Mouse (Mus musculus) spleen, adult 10 weeks (tissue): ENCODE data around the gene Olfr765. TPM values are rescaled to one million over a fixed set of nuclear protein-coding genes. Genes with fewer than 3 reads are reported as not detected.

Experiments
- polyA plus RNA-seq: library from polyadenylated mRNA; stranded (reverse); fragments of 350-450 nt; fragmentation: Illumina TruSeq; extraction: RNeasy Lipid Tissue Mini Kit (QIAGEN cat#74804); gene quantifications from one replicate; pipeline ENCODE4 v1.2.3, GENCODE M21; 2015; ENCODE audit warnings: low replicate concordance; ENCODE audit not compliant: insufficient read depth

Gene Olfr765
- not detected for polyA plus RNA-seq

DNA sequence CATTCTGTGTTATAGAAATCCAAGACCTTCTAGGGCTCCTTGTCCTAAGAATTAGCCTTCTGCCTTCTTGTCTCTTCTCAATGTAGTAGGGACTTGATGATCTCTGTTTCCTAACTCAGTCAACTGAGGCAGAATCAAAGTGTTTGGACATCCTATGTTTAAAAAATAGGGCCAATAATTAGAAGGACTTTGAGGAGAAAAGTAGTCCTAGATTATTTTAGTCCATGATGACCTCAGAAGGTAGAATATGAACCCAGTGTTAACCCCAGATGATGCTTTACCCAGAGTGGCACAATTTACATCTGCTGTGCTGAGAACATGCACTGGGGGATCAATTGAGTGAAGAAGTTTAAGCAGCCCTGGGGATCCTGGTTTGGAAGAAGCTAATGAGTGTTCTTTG lies at the start of gene Olfr765:
Gene Olfr765, minus strand, starts transcription at position 101 of the 400 bp plus-strand sequence.

DNA sequence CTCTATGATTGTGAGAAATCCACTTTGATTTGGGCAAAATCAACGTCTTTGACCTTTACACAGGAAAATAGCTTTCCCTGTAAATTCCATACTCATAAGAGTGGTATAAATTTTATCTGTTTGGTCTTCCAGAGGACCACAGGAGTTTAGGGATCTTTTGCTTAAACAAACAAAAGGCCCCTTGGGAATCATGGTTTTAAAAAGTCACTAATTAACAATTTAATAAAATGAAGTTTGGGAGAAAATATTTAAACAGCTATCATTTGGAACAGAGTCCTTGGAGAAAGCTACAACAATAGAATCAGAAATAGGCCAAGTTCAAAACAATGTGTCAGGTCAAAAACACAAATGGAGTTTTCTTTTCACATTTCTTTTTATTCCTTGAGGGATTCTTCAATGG lies 49.5 kb upstream of the Olfr765 start, which contains the start of gene Olfr768:
Gene Olfr768, minus strand, starts transcription at position 101 of the 400 bp plus-strand sequence.

DNA sequence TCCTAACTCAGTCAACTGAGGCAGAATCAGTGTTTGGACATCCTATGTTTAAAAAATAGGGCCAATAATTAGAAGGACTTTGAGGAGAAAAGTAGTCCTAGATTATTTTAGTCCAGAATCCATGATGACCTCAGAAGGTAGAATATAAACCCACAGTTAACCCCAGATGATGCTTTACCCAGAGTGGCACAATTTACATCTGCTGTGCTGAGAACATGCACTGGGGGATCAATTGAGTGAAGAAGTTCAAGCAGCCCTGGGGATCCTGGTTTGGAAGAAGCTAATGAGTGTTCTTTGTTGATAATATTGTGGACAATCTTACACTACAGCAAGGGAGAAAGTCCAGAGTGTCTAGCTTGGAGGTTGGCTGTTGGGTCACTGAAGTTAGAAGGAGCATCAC lies 33.0 kb upstream of the Olfr765 start, which contains the start of gene Olfr767:
Gene Olfr767, minus strand, starts transcription at position 101 of the 400 bp plus-strand sequence.

DNA sequence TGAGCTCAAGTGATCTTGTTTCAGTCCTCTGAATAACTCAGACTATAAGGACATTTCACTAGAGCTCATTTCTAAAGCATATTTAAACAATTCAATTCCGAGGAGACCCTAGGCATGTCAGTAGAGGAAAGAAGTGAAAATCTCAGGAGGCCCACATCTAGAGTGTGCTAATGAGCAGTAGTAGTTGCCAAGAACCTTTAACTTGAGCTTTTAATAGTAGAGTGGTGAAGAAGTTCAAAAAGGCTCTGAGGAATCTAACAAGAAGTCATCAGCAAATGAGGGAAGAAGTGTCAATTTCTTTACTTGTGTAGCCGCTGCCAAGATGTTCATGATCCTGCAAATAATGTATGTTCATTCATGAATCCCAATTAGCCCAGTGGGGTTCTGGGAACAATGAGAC lies 19.1 kb upstream of the Olfr765 start, which contains the start of gene Olfr766-ps1:
Gene Olfr766-ps1, minus strand, starts transcription at position 101 of the 400 bp plus-strand sequence.

GRCm38 (mm10) chr10:129039796-129040195 lies 10.0 kb downstream of the Olfr765 start, which contains the start of gene Olfr764-ps1:
Olfr764-ps1 (minus strand) TSS chr10:129039896.

DNA sequence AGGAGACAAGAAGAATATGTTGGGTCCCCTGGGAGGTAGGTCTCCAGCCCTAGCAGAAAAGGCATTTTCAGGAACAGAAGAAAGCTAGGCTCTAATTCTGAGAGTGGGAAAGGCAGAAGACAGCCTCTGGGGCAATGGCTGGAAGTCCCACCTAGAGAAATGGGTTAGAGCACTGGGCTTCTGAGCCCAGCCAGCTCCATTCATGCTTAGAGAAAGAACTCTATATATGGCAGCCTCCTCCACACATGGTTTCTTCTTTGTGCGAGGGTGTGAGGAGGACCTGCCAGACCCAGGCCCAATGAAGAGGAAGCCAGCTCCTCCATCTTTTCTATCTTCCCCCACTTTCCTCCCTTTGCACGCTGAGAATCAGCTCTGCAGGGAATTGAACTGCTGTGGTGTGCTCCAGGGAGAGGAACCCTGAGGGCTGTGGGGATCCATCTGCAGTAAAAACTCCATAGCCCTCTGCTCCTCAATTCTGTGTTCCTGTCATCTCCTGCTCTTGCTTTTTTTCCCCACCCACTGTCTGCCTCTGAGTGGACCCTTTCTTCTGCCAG lies 39.4 kb downstream of the Olfr765 start, which contains the start of gene Olfr763:
Gene Olfr763, plus strand, starts transcription at position 504 of the 554 bp plus-strand sequence.

Other genes starting within 250 kb of the Olfr765 start
- 63.9 TPM for gene Dnajc14, start 245.9 kb downstream of the Olfr765 start, polyA plus RNA-seq
- 10.7 TPM for gene Tmem198b, start 245.6 kb downstream of the Olfr765 start, polyA plus RNA-seq
- 193 TPM for gene Sarnp, start 232.7 kb downstream of the Olfr765 start, polyA plus RNA-seq
- gene Ormdl2, start 228.4 kb downstream of the Olfr765 start, polyA plus RNA-seq: 55.9 TPM
- gene Gdf11, start 158.3 kb downstream of the Olfr765 start, polyA plus RNA-seq: 20.5 TPM
- 133 TPM for gene Cd63, start 149.0 kb downstream of the Olfr765 start, polyA plus RNA-seq
- gene Rdh5, start 127.1 kb downstream of the Olfr765 start, polyA plus RNA-seq: 10.6 TPM
- 64.2 TPM for gene Bloc1s1, start 126.0 kb downstream of the Olfr765 start, polyA plus RNA-seq
- 1.9 TPM for gene Itga7, start 116.2 kb downstream of the Olfr765 start, polyA plus RNA-seq
- gene Mettl7b, start 89.0 kb downstream of the Olfr765 start, polyA plus RNA-seq: not detected
- gene Olfr9, start 60.6 kb downstream of the Olfr765 start, polyA plus RNA-seq: not detected
- not detected for gene Olfr763, start 39.2 kb downstream of the Olfr765 start, polyA plus RNA-seq
- gene Olfr764-ps1, start 10.1 kb downstream of the Olfr765 start, polyA plus RNA-seq: not detected
- not detected for gene Olfr766-ps1, start 19.0 kb upstream of the Olfr765 start, polyA plus RNA-seq
- gene Olfr767, start 32.9 kb upstream of the Olfr765 start, polyA plus RNA-seq: not detected
- gene Olfr768, start 49.4 kb upstream of the Olfr765 start, polyA plus RNA-seq: not detected
- gene Olfr769, start 67.9 kb upstream of the Olfr765 start, polyA plus RNA-seq: not detected
- gene Olfr770, start 89.0 kb upstream of the Olfr765 start, polyA plus RNA-seq: not detected
- gene Olfr771, start 114.8 kb upstream of the Olfr765 start, polyA plus RNA-seq: not detected
- gene Olfr772, start 127.9 kb upstream of the Olfr765 start, polyA plus RNA-seq: not detected
- gene Olfr773, start 137.4 kb upstream of the Olfr765 start, polyA plus RNA-seq: not detected
- not detected for gene Olfr774, start 186.2 kb upstream of the Olfr765 start, polyA plus RNA-seq
- not detected for gene Olfr775, start 198.4 kb upstream of the Olfr765 start, polyA plus RNA-seq
- gene Olfr776, start 209.1 kb upstream of the Olfr765 start, polyA plus RNA-seq: not detected
- not detected for gene Olfr777, start 221.5 kb upstream of the Olfr765 start, polyA plus RNA-seq